18 mouse cellular contexts compared by ENCODE assay signal in the genomic region with DNA sequence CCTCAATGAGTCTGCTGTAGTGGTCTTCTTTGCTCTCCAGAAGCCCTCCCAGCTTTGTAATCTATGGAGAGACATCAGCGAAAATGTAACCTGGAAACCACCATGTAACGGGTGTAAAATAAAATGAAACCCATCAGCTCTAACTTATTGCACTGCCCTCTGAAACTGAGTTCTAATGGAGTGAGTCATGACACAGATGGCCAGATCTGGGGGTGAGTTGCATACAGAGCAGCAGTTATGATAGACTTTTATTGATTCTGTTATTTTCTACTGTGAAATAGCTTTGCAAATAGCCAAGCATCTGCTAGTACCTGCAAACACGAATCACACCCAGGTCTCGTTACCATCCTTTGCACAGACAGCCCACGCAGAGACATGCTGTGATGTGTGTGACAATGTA. TPM values are rescaled to one million over a fixed set of nuclear protein-coding genes. Genes with fewer than 3 reads are reported as not detected.
DNase-seq lines count a peak whose midpoint lies in the region; TF ChIP-seq lines count a peak whose summit lies in the region.
"Had no signal": no experiment of that assay in that cellular context is flagged by ENCODE, and none has a peak within 500 bp of the region (broad histone marks: within the 10 kb centered on the region; RNA-seq: fewer than 3 reads in every experiment).

No protein-coding gene starts in this region.

- peak overlapping the region; percentile 6; the same call in 1 of the 2 replicates for H3K27ac ChIP-seq in layer of hippocampus, adult 2 months
- peak overlapping the region; percentile 78 for H3K27ac ChIP-seq in embryonic fibroblast, embryonic 13.5 days (ENCODE audit: insufficient read depth, low read length)
- H3K27ac ChIP-seq: embryonic facial prominence, embryonic 12.5 days; forebrain, embryonic 13.5 days; heart, adult 2 months; heart, embryonic 15.5 days; hindbrain, embryonic 15.5 days had no signal

- no peak for TF ChIP-seq CTCF in layer of hippocampus, adult 2 months (conservative IDR thresholded peaks at IDR 0.05)
- no peak for TF ChIP-seq CTCF in embryonic fibroblast, embryonic 13.5 days (IDR thresholded peaks at IDR 0.05; ENCODE audit: borderline replicate concordance, insufficient read depth, low read length)

- peaks cover 7% of the 10 kb centered on the region for H3K4me1 ChIP-seq in embryonic fibroblast, embryonic 13.5 days (ENCODE audit: control insufficient read depth, insufficient read depth, low read length)
- H3K4me1 ChIP-seq: embryonic facial prominence, embryonic 12.5 days; forebrain, embryonic 13.5 days; heart, embryonic 15.5 days; hindbrain, embryonic 15.5 days had no signal

- no peak overlapping the region for H3K4me3 ChIP-seq in layer of hippocampus, adult 2 months
- no peak overlapping the region for H3K4me3 ChIP-seq in embryonic fibroblast, embryonic 13.5 days (ENCODE audit: insufficient read depth, low read length)
- H3K4me3 ChIP-seq: embryonic facial prominence, embryonic 12.5 days; forebrain, embryonic 13.5 days; heart, adult 2 months; heart, embryonic 15.5 days; hindbrain, embryonic 15.5 days had no signal

- no peak for TF ChIP-seq POLR2A in embryonic fibroblast, embryonic 13.5 days (IDR thresholded peaks at IDR 0.05; ENCODE audit: low read depth, low read length)

- peak in 1 of 2 experiments; percentile 31 for DNase-seq in layer of hippocampus, adult 2 months (ENCODE audit: low spot score in 2 of 2)
- DNase-seq in layer of hippocampus, adult 9-10 months (ENCODE audit: low spot score): no peak
- DNase-seq in MN1 (ENCODE audit: low spot score): peak; percentile 31
- no peak for DNase-seq in adrenal gland, adult 18-20 months (ENCODE audit: low spot score in 2 of 2)
- no peak for DNase-seq in adrenal gland, adult (ENCODE audit: inconsistent age in 2 of 2, low spot score in 1 of 2)
- DNase-seq in kidney, adult 8-10 months: no peak
- DNase-seq: adrenal gland, postnatal 10 days; cerebellum, adult 18-20 months; cerebellum, postnatal 14 days; forebrain, postnatal 0 days; gastrocnemius, postnatal 14 days; heart, adult 2 months; heart, postnatal 14 days had no signal

RNA-seq across cellular contexts. Expression of gene Ssr1, which starts 18.4 kb away (rescaled TPM):
- total RNA-seq in layer of hippocampus, adult 2 months (2021): 10 to 100 TPM; 86.8 to 92.0 TPM
- 280 and 311 TPM in 2 replicates for polyA plus RNA-seq in embryonic fibroblast, embryonic 13.5 days (2011; ENCODE audit: insufficient read length, low read depth, missing spikeins)
- 100 to 1,000 TPM; 116 to 173 TPM for total RNA-seq in adrenal gland, adult 18-20 months (2021)

RNA-seq across cellular contexts. Expression of gene Riok1, which starts 24.4 kb away (rescaled TPM):
- 10 to 100 TPM; 26.2 to 27.3 TPM for total RNA-seq in layer of hippocampus, adult 2 months (2021)
- 48.6 and 56.8 TPM in 2 replicates for polyA plus RNA-seq in embryonic fibroblast, embryonic 13.5 days (2011; ENCODE audit: insufficient read length, low read depth, missing spikeins)
- 10 to 100 TPM; 26.4 to 29.9 TPM for total RNA-seq in adrenal gland, adult 18-20 months (2021)

RNA-seq across cellular contexts. Expression of gene Cage1, which starts 24.4 kb away (rescaled TPM):
- total RNA-seq in layer of hippocampus, adult 2 months (2021): 1 to 10 TPM; 4.7 to 5.5 TPM
- 1.1 and 1.4 TPM in 2 replicates for polyA plus RNA-seq in embryonic fibroblast, embryonic 13.5 days (2011; ENCODE audit: insufficient read length, low read depth, missing spikeins)
- 1 to 10 TPM; 1.7 to 3.6 TPM for total RNA-seq in adrenal gland, adult 18-20 months (2021)
